Mouse (Mus musculus) brain, adult 2 months (tissue): ENCODE measurements around the gene Cby1.
"Not testable (repeated sequence)": the region's sequence is repeated elsewhere in the genome, so short reads cannot be mapped to it uniquely, and the experiment has no call there.

ENCODE experiments used
- DNase-seq: peaks from one replicate; pipeline ENCODE4 v3.0.0; 2011; ENCODE audit warnings: low read depth, low spot score

Gene Cby1

GRCm38 (mm10) chr15:79658531-79659375 is at the start of gene Cby1, which contains the start of gene Fam227a:
Gene Cby1 (plus strand): TSS chr15:79659199.
Gene Fam227a (minus strand): TSS chr15:79658956.
- DNase-seq, result peak; percentile 96

GRCm38 (mm10) chr15:79609226-79609625 is 49.8 kb upstream of the Cby1 start:
- no peak for DNase-seq

- DNase-seq, result no peak
These were observed 43.5 kb upstream of the Cby1 start for GRCm38 (mm10) chr15:79615501-79615900.

- no peak for DNase-seq
These were observed 42.3 kb upstream of the Cby1 start for GRCm38 (mm10) chr15:79616729-79617128.

- DNase-seq, result no peak
These were observed 41.9 kb upstream of the Cby1 start for GRCm38 (mm10) chr15:79617135-79617534.

- DNase-seq, result no peak
These were observed 40.5 kb upstream of the Cby1 start for GRCm38 (mm10) chr15:79618456-79618855.

- no peak for DNase-seq
These were observed 39.1 kb upstream of the Cby1 start for GRCm38 (mm10) chr15:79619770-79620414.

- no peak for DNase-seq
These were observed 28.5 kb upstream of the Cby1 start for GRCm38 (mm10) chr15:79630471-79630870.

- peak; percentile 59 for DNase-seq
These were observed 17.7 kb upstream of the Cby1 start for GRCm38 (mm10) chr15:79641135-79641817.

- DNase-seq, result no peak
These were observed 13.5 kb upstream of the Cby1 start for GRCm38 (mm10) chr15:79645483-79645882.

- peak; percentile 62 for DNase-seq
These were observed 10.9 kb upstream of the Cby1 start for GRCm38 (mm10) chr15:79648130-79648529.

GRCm38 (mm10) chr15:79650569-79650968 is 8.4 kb upstream of the Cby1 start:
- no peak for DNase-seq

- no peak for DNase-seq
These were observed 7.5 kb upstream of the Cby1 start for GRCm38 (mm10) chr15:79651481-79651880.

- peak; percentile 79 for DNase-seq
These were observed 2.5 kb upstream of the Cby1 start for GRCm38 (mm10) chr15:79656451-79656850.

GRCm38 (mm10) chr15:79657837-79658530 is 1.0 kb upstream of the Cby1 start:
- DNase-seq, result peak; percentile 92

GRCm38 (mm10) chr15:79661852-79662251 is 2.9 kb downstream of the Cby1 start:
- DNase-seq, result no peak

GRCm38 (mm10) chr15:79664666-79665065 is 5.7 kb downstream of the Cby1 start:
- peak; percentile 82 for DNase-seq

GRCm38 (mm10) chr15:79669195-79669594 is 10.2 kb downstream of the Cby1 start:
- DNase-seq, result no peak

GRCm38 (mm10) chr15:79670249-79670971 is 11.4 kb downstream of the Cby1 start, which contains the start of gene Tomm22:
Gene Tomm22 (plus strand): TSS chr15:79670861.
- DNase-seq, result peak; percentile 98

- DNase-seq, result no peak
These were observed 11.9 kb downstream of the Cby1 start for GRCm38 (mm10) chr15:79670972-79671299.

GRCm38 (mm10) chr15:79671828-79672348 is 12.9 kb downstream of the Cby1 start:
- not testable (repeated sequence) for DNase-seq
